Mouse (Mus musculus): ENCODE results near the gene Slc15a1. TPM values are rescaled to one million over a fixed set of nuclear protein-coding genes. Genes with fewer than 3 reads are reported as not detected.
A peak's percentile ranks its signal among the peaks of the same experiment; 100 is the strongest.

The Slc15a1 gene
- polyA plus RNA-seq, 1 experiment: 2.0 TPM

- Histone ChIP-seq H3K4me1 (replicated peaks; ENCODE audit: control insufficient read depth, insufficient read depth, low read length) (peaks cover 14% of the 10 kb centered on the region), H3K4me3 (ENCODE audit: control insufficient read depth, insufficient read depth, low read length) (no peak overlapping the region), H3K36me3 (ENCODE audit: control insufficient read depth, insufficient read depth, low read length) (no peaks in the 10 kb centered on the region), H3K27ac (ENCODE audit: control insufficient read depth, insufficient read depth, low read length) (no peak overlapping the region), H3K27me3 (ENCODE audit: control insufficient read depth, insufficient read depth, low read length) (no peaks in the 10 kb centered on the region)
- DNase-seq: no peak
- 92% methylated on average over 7 of the region's 7 CpGs for WGBS
- TF ChIP-seq CTCF (IDR thresholded peaks at IDR 0.05; ENCODE audit: borderline replicate concordance, control insufficient read depth, extremely low read depth, insufficient read depth, low read length, poor library complexity): no peak
- TF ChIP-seq POLR2A (IDR thresholded peaks at IDR 0.05; ENCODE audit: control insufficient read depth, extremely low read depth, insufficient read depth, low read length, poor library complexity): no peak
These were observed 79.9 kb downstream of the Slc15a1 start for GRCm38 (mm10) chr14:121425004-121425793.

- Histone ChIP-seq H3K4me3 (ENCODE audit: control insufficient read depth, insufficient read depth, low read length) (no peak overlapping the region), H3K4me1 (replicated peaks; ENCODE audit: control insufficient read depth, insufficient read depth, low read length) (peaks cover 14% of the 10 kb centered on the region), H3K27ac (ENCODE audit: control insufficient read depth, insufficient read depth, low read length) (no peak overlapping the region), H3K36me3 (ENCODE audit: control insufficient read depth, insufficient read depth, low read length) (no peaks in the 10 kb centered on the region), H3K27me3 (ENCODE audit: control insufficient read depth, insufficient read depth, low read length) (no peaks in the 10 kb centered on the region)
- no peak for TF ChIP-seq CTCF (IDR thresholded peaks at IDR 0.05; ENCODE audit: borderline replicate concordance, control insufficient read depth, extremely low read depth, insufficient read depth, low read length, poor library complexity)
- DNase-seq: no peak
- WGBS: 56% methylated on average over 7 of the region's 7 CpGs
These were observed 81.7 kb downstream of the Slc15a1 start for GRCm38 (mm10) chr14:121423341-121423751.

- WGBS: 8% methylated on average over 4 of the region's 4 CpGs
- Histone ChIP-seq H3K27me3 (ENCODE audit: control insufficient read depth, insufficient read depth, low read length) (no peaks in the 10 kb centered on the region), H3K27ac (ENCODE audit: control insufficient read depth, insufficient read depth, low read length) (no peak overlapping the region), H3K4me3 (ENCODE audit: control insufficient read depth, insufficient read depth, low read length) (no peak overlapping the region), H3K4me1 (replicated peaks; ENCODE audit: control insufficient read depth, insufficient read depth, low read length) (peaks cover 14% of the 10 kb centered on the region), H3K36me3 (ENCODE audit: control insufficient read depth, insufficient read depth, low read length) (no peaks in the 10 kb centered on the region)
- DNase-seq: peak; percentile 36
- TF ChIP-seq POLR2A (IDR thresholded peaks at IDR 0.05; ENCODE audit: control insufficient read depth, extremely low read depth, insufficient read depth, low read length, poor library complexity) (no peak), CTCF (IDR thresholded peaks at IDR 0.05; ENCODE audit: borderline replicate concordance, control insufficient read depth, extremely low read depth, insufficient read depth, low read length, poor library complexity) (no peak)
These were observed 82.2 kb downstream of the Slc15a1 start for GRCm38 (mm10) chr14:121422664-121423340.

GRCm38 (mm10) chr14:121422000-121422399, 83.1 kb downstream of the Slc15a1 start:
- H3K4me3 ChIP-seq (ENCODE audit: control insufficient read depth, insufficient read depth, low read length): no peak overlapping the region
- H3K27me3 ChIP-seq (ENCODE audit: control insufficient read depth, insufficient read depth, low read length): no peaks in the 10 kb centered on the region
- H3K36me3 ChIP-seq (ENCODE audit: control insufficient read depth, insufficient read depth, low read length): no peaks in the 10 kb centered on the region
- TF ChIP-seq POLR2A (IDR thresholded peaks at IDR 0.05; ENCODE audit: control insufficient read depth, extremely low read depth, insufficient read depth, low read length, poor library complexity) (no peak), CTCF (IDR thresholded peaks at IDR 0.05; ENCODE audit: borderline replicate concordance, control insufficient read depth, extremely low read depth, insufficient read depth, low read length, poor library complexity) (no peak)
- no peak for DNase-seq
- no peak overlapping the region for H3K27ac ChIP-seq (ENCODE audit: control insufficient read depth, insufficient read depth, low read length)
- WGBS: 82% methylated on average over 4 of the region's 4 CpGs
- H3K4me1 ChIP-seq (replicated peaks; ENCODE audit: control insufficient read depth, insufficient read depth, low read length): peaks cover 14% of the 10 kb centered on the region

- 83% methylated on average over 5 of the region's 5 CpGs for WGBS
- no peak for DNase-seq
- H3K27ac ChIP-seq (ENCODE audit: control insufficient read depth, insufficient read depth, low read length): no peak overlapping the region
- H3K4me3 ChIP-seq (ENCODE audit: control insufficient read depth, insufficient read depth, low read length): no peak overlapping the region
- H3K36me3 ChIP-seq (ENCODE audit: control insufficient read depth, insufficient read depth, low read length): no peaks in the 10 kb centered on the region
- peaks cover 7% of the 10 kb centered on the region for H3K4me1 ChIP-seq (replicated peaks; ENCODE audit: control insufficient read depth, insufficient read depth, low read length)
- TF ChIP-seq POLR2A (IDR thresholded peaks at IDR 0.05; ENCODE audit: control insufficient read depth, extremely low read depth, insufficient read depth, low read length, poor library complexity) (no peak), CTCF (IDR thresholded peaks at IDR 0.05; ENCODE audit: borderline replicate concordance, control insufficient read depth, extremely low read depth, insufficient read depth, low read length, poor library complexity) (no peak)
- H3K27me3 ChIP-seq (ENCODE audit: control insufficient read depth, insufficient read depth, low read length): no peaks in the 10 kb centered on the region
These were observed 87.5 kb downstream of the Slc15a1 start for GRCm38 (mm10) chr14:121417594-121417993.

- no peak overlapping the region for H3K4me3 ChIP-seq (ENCODE audit: control insufficient read depth, insufficient read depth, low read length)
- no peak overlapping the region for H3K27ac ChIP-seq (ENCODE audit: control insufficient read depth, insufficient read depth, low read length)
- DNase-seq: no peak
- WGBS: 69% methylated on average over 12 of the region's 12 CpGs
- H3K4me1 ChIP-seq (replicated peaks; ENCODE audit: control insufficient read depth, insufficient read depth, low read length): 0 out of 2 replicates have a peak, but pooled peaks cover 3% of the 10 kb centered on the region
- no peaks in the 10 kb centered on the region for H3K27me3 ChIP-seq (ENCODE audit: control insufficient read depth, insufficient read depth, low read length)
- no peak for TF ChIP-seq CTCF (IDR thresholded peaks at IDR 0.05; ENCODE audit: borderline replicate concordance, control insufficient read depth, extremely low read depth, insufficient read depth, low read length, poor library complexity)
- no peak for TF ChIP-seq POLR2A (IDR thresholded peaks at IDR 0.05; ENCODE audit: control insufficient read depth, extremely low read depth, insufficient read depth, low read length, poor library complexity)
- no peaks in the 10 kb centered on the region for H3K36me3 ChIP-seq (ENCODE audit: control insufficient read depth, insufficient read depth, low read length)
These were observed 88.3 kb downstream of the Slc15a1 start for GRCm38 (mm10) chr14:121416626-121417319.

All from thymus, adult 2 months (tissue).